Mouse (Mus musculus) left cerebral cortex, adult 18-20 months (tissue): ENCODE results near the gene Fra10ac1. TPM values are rescaled to one million over a fixed set of nuclear protein-coding genes. Genes with fewer than 3 reads are reported as not detected.

Source experiments
- DNase-seq, 2 experiments: peaks; one replicate each; pipeline ENCODE4 v3.0.0; 2021 to 2022; ENCODE audit warnings: low spot score in 2 of 2, mixed read lengths in 1 of 2
- total RNA-seq, 2 experiments: library from RNA; stranded (reverse); gene quantifications; 2 replicates each; pipeline ENCODE4 v1.2.3; 2021

Fra10ac1 gene
- total RNA-seq, 2 experiments from 2014 or later: 13.5 to 13.6 TPM

GRCm38 (mm10) chr19:38232516-38232915 is 8.6 kb upstream of the Fra10ac1 start:
- DNase-seq: no peak

- DNase-seq: no peak
Measured at GRCm38 (mm10) chr19:38232087-38232486, 8.1 kb upstream of the Fra10ac1 start.

GRCm38 (mm10) chr19:38228699-38229098 is 4.7 kb upstream of the Fra10ac1 start:
- no peak for DNase-seq

GRCm38 (mm10) chr19:38224685-38225060 is 717 bp upstream of the Fra10ac1 start:
- DNase-seq: peak; percentile 37 to 49

GRCm38 (mm10) chr19:38223356-38223904 is 526 bp downstream of the Fra10ac1 start:
- no peak for DNase-seq

GRCm38 (mm10) chr19:38217696-38218095 is 6.3 kb downstream of the Fra10ac1 start:
- DNase-seq: no peak

GRCm38 (mm10) chr19:38206669-38207068 is 17.3 kb downstream of the Fra10ac1 start:
- peak; percentile 36 to 37 for DNase-seq

- no peak for DNase-seq
Measured at GRCm38 (mm10) chr19:38198731-38199130, 25.2 kb downstream of the Fra10ac1 start.

- DNase-seq: no peak
Measured at GRCm38 (mm10) chr19:38195245-38195644, 28.7 kb downstream of the Fra10ac1 start.

GRCm38 (mm10) chr19:38191446-38191845 is 32.5 kb downstream of the Fra10ac1 start:
- no peak for DNase-seq

GRCm38 (mm10) chr19:38190606-38191005 is 33.4 kb downstream of the Fra10ac1 start:
- DNase-seq: no peak

GRCm38 (mm10) chr19:38187345-38187680 is 36.6 kb downstream of the Fra10ac1 start:
- no peak for DNase-seq

- no peak for DNase-seq
Measured at GRCm38 (mm10) chr19:38186631-38187344, 37.2 kb downstream of the Fra10ac1 start.

- peak; percentile 19 to 26 for DNase-seq
Measured at GRCm38 (mm10) chr19:38179675-38180074, 44.3 kb downstream of the Fra10ac1 start.

- no peak for DNase-seq
Measured at GRCm38 (mm10) chr19:38164633-38165032, 59.3 kb downstream of the Fra10ac1 start.

- DNase-seq: no peak
Measured at GRCm38 (mm10) chr19:38161648-38162354, 62.2 kb downstream of the Fra10ac1 start.

- no peak for DNase-seq
Measured at GRCm38 (mm10) chr19:38156243-38156642, 67.7 kb downstream of the Fra10ac1 start.

- no peak for DNase-seq
Measured at GRCm38 (mm10) chr19:38143540-38144271, 80.2 kb downstream of the Fra10ac1 start.
